Comparison of ENCODE assay signal across 24 mouse cellular contexts in genomic region chr5:135352995-135353394, GRCm38 (mm10). TPM values are rescaled to one million over a fixed set of nuclear protein-coding genes. Genes with fewer than 3 reads are reported as not detected.
A peak's percentile ranks its signal among the peaks of the same experiment; 100 is the strongest.
DNase-seq lines count a peak whose midpoint lies in the region; ATAC-seq and TF ChIP-seq lines count a peak whose summit lies in the region.
"Had no signal": no experiment of that assay in that cellular context is flagged by ENCODE, and none has a peak within 500 bp of the region (broad histone marks: within the 10 kb centered on the region; RNA-seq: fewer than 3 reads in every experiment).

Gene Trim50, plus strand, starts transcription at chr5:135353295.

- H3K9me3 ChIP-seq in forebrain, embryonic 10.5 days: peaks cover 10% of the 10 kb centered on the region
- H3K9me3 ChIP-seq in forebrain, embryonic 16.5 days (ENCODE audit: control insufficient read depth, low read length): peaks cover 6% of the 10 kb centered on the region; the same call in 1 of the 2 replicates
- H3K9me3 ChIP-seq in kidney, embryonic 16.5 days (ENCODE audit: low read length): 0 out of 2 replicates have a peak, but pooled peaks cover 10% of the 10 kb centered on the region
- no peaks in the 10 kb centered on the region for H3K9me3 ChIP-seq in ES-E14 (ENCODE audit: control insufficient read depth, insufficient read depth, low read depth, low read length)
- peaks cover 16% of the 10 kb centered on the region; the same call in 1 of the 2 replicates for H3K9me3 ChIP-seq in limb, embryonic 12.5 days
- H3K9me3 ChIP-seq: intestine, embryonic 15.5 days had no signal

- in situ Hi-C loops in ES-E14 (cut with MboI; ENCODE audit: low sequenced_read_pairs in 2 of 2, unreplicated experiment in 2 of 2): no loop called here

- H3K4me3 ChIP-seq in forebrain, embryonic 10.5 days: peak within 1 kb of the TSS; percentile 3; the same call in 1 of the 2 replicates
- no peak within 1 kb of the TSS for H3K4me3 ChIP-seq in forebrain, embryonic 16.5 days (replicated peaks; ENCODE audit: low read length)
- H3K4me3 ChIP-seq in kidney, embryonic 16.5 days (ENCODE audit: low read length): no peak within 1 kb of the TSS
- peak within 1 kb of the TSS; percentile 35 to 51 for H3K4me3 ChIP-seq in ES-E14 (ENCODE audit: insufficient read depth in 1 of 2, low read depth in 1 of 2, low read length in 2 of 2, poor library complexity in 1 of 2, severe bottlenecking in 1 of 2)
- H3K4me3 ChIP-seq in limb, embryonic 12.5 days (replicated peaks): no peak within 1 kb of the TSS
- H3K4me3 ChIP-seq: embryonic facial prominence, embryonic 13.5 days; hindbrain, embryonic 13.5 days; intestine, embryonic 15.5 days had no signal

- no peak for ATAC-seq in forebrain, embryonic 16.5 days
- no peak for ATAC-seq in kidney, embryonic 16.5 days (ENCODE audit: low FRiP score, low TSS enrichment)
- no peak for ATAC-seq in limb, embryonic 12.5 days (ENCODE audit: insufficient number of reproducible peaks, insufficient read depth, low FRiP score, low TSS enrichment, low read depth)
- ATAC-seq: CD4-positive, CD25-positive, alpha-beta regulatory T cell, adult 4 months; forebrain, embryonic 14.5 days; intestine, embryonic 15.5 days had no signal

- no peak within 1 kb of the TSS for H3K4me2 ChIP-seq in forebrain, embryonic 16.5 days (ENCODE audit: low read length)
- H3K4me2 ChIP-seq in kidney, embryonic 16.5 days (replicated peaks; ENCODE audit: low read depth, low read length): peak within 1 kb of the TSS; percentile 22; the same call in 1 of the 2 replicates
- H3K4me2 ChIP-seq in limb, embryonic 12.5 days: peak within 1 kb of the TSS; percentile 28
- H3K4me2 ChIP-seq: embryonic facial prominence, embryonic 13.5 days; hindbrain, embryonic 13.5 days; intestine, embryonic 15.5 days had no signal

- no peaks in the 10 kb centered on the region; the same call in 1 of the 2 replicates for H3K36me3 ChIP-seq in forebrain, embryonic 10.5 days (replicated peaks)
- no peaks in the 10 kb centered on the region for H3K36me3 ChIP-seq in forebrain, embryonic 16.5 days (ENCODE audit: control insufficient read depth, insufficient read depth)
- H3K36me3 ChIP-seq in kidney, embryonic 16.5 days (ENCODE audit: insufficient read depth, low read length): no peaks in the 10 kb centered on the region
- H3K36me3 ChIP-seq in ES-E14 (ENCODE audit: control insufficient read depth, insufficient read depth, low read length, poor library complexity, severe bottlenecking): no peaks in the 10 kb centered on the region
- no peaks in the 10 kb centered on the region for H3K36me3 ChIP-seq in limb, embryonic 12.5 days
- H3K36me3 ChIP-seq: embryonic facial prominence, embryonic 13.5 days; hindbrain, embryonic 13.5 days; intestine, embryonic 15.5 days had no signal

- no peak within 1 kb of the TSS for H3K9ac ChIP-seq in forebrain, embryonic 16.5 days (replicated peaks; ENCODE audit: low read depth, low read length)
- no peak within 1 kb of the TSS for H3K9ac ChIP-seq in kidney, embryonic 16.5 days (replicated peaks; ENCODE audit: low read length)
- 0 out of 2 replicates have a peak within 1 kb of the TSS, but pooled peaks have one; percentile 24 for H3K9ac ChIP-seq in ES-E14 (ENCODE audit: insufficient read depth, low read depth, low read length, poor library complexity, severe bottlenecking)
- no peak within 1 kb of the TSS for H3K9ac ChIP-seq in limb, embryonic 12.5 days (replicated peaks)
- H3K9ac ChIP-seq: embryonic facial prominence, embryonic 13.5 days; hindbrain, embryonic 13.5 days; intestine, embryonic 15.5 days had no signal

- H3K27me3 ChIP-seq in forebrain, embryonic 10.5 days (ENCODE audit: poor library complexity, severe bottlenecking): peaks cover 30% of the 10 kb centered on the region
- H3K27me3 ChIP-seq in forebrain, embryonic 16.5 days (replicated peaks; ENCODE audit: control insufficient read depth, insufficient read depth, low read length): 0 out of 2 replicates have a peak, but pooled peaks cover 2% of the 10 kb centered on the region
- peaks cover 9% of the 10 kb centered on the region for H3K27me3 ChIP-seq in kidney, embryonic 16.5 days (ENCODE audit: insufficient read depth, low read length)
- H3K27me3 ChIP-seq in limb, embryonic 12.5 days: peaks cover 37% of the 10 kb centered on the region

- H3K27ac ChIP-seq in forebrain, embryonic 10.5 days: no peak within 1 kb of the TSS
- H3K27ac ChIP-seq in forebrain, embryonic 16.5 days (ENCODE audit: low read length): no peak within 1 kb of the TSS
- no peak within 1 kb of the TSS for H3K27ac ChIP-seq in kidney, embryonic 16.5 days (ENCODE audit: low read length)
- H3K27ac ChIP-seq in ES-E14 (ENCODE audit: insufficient read depth, low read depth, low read length, poor library complexity, severe bottlenecking): no peak within 1 kb of the TSS
- H3K27ac ChIP-seq in limb, embryonic 12.5 days: no peak within 1 kb of the TSS
- H3K27ac ChIP-seq: embryonic facial prominence, embryonic 13.5 days; hindbrain, embryonic 13.5 days; intestine, embryonic 15.5 days had no signal

- WGBS in forebrain, embryonic 10.5 days: 67% methylated on average over 9 of the region's 9 CpGs
- 66% methylated on average over 9 of the region's 9 CpGs for WGBS in forebrain, embryonic 16.5 days
- WGBS in kidney, embryonic 16.5 days: 58% methylated on average over 9 of the region's 9 CpGs
- WGBS in limb, embryonic 12.5 days: 52% methylated on average over 9 of the region's 9 CpGs

- no peaks in the 10 kb centered on the region for H3K4me1 ChIP-seq in forebrain, embryonic 10.5 days
- no peaks in the 10 kb centered on the region for H3K4me1 ChIP-seq in forebrain, embryonic 16.5 days (replicated peaks; ENCODE audit: control insufficient read depth, insufficient read depth, low read length)
- no peaks in the 10 kb centered on the region for H3K4me1 ChIP-seq in kidney, embryonic 16.5 days (ENCODE audit: insufficient read depth, low read length)
- H3K4me1 ChIP-seq in ES-E14 (ENCODE audit: control insufficient read depth in 2 of 2, insufficient read depth in 2 of 2, low read length in 2 of 2, poor library complexity in 1 of 2): no peaks in the 10 kb centered on the region
- no peaks in the 10 kb centered on the region for H3K4me1 ChIP-seq in limb, embryonic 12.5 days (replicated peaks)
- H3K4me1 ChIP-seq: embryonic facial prominence, embryonic 13.5 days; hindbrain, embryonic 13.5 days; intestine, embryonic 15.5 days had no signal

- no peak for DNase-seq in forebrain, embryonic 10.5 days (ENCODE audit: extremely low spot score, low spot score)
- DNase-seq in kidney, postnatal 10 days: no peak
- DNase-seq in ES-E14 (ENCODE audit: low read depth, low spot score): no peak
- DNase-seq in embryo, embryonic 11 days: no peak
- no peak for DNase-seq in yolk sac, embryonic 10.5 days (ENCODE audit: low spot score)
- DNase-seq: adrenal gland, adult 2 months; adrenal gland, postnatal 36 days; B cell, adult 2 months; cerebellum, adult 2 months; gastrocnemius, postnatal 14 days; heart, postnatal 10 days; heart, postnatal 4 days had no signal

TF ChIP-seq in ES-E14, 5 proteins besides CTCF, POLR2A, EP300 and RAD21:
- no peak for TF ChIP-seq ZNF384 (IDR thresholded peaks at IDR 0.05; ENCODE audit: low read depth, low read length)
- TF ChIP-seq HCFC1 (IDR thresholded peaks at IDR 0.05; ENCODE audit: borderline replicate concordance, insufficient read depth, low read length): no peak
- no peak for TF ChIP-seq CHD2 (IDR thresholded peaks at IDR 0.05; ENCODE audit: low read depth, low read length)
- TF ChIP-seq MAFK (IDR thresholded peaks at IDR 0.05; ENCODE audit: insufficient read depth, low read depth, low read length): no peak
- TF ChIP-seq ZC3H11A (IDR thresholded peaks at IDR 0.05; ENCODE audit: borderline replicate concordance, low read depth, low read length): no peak

RNA-seq across cellular contexts. Expression of gene Trim50, which starts in this region (rescaled TPM):
- polyA plus RNA-seq in forebrain, embryonic 10.5 days (2016; fragmentation: Nextera tagmentation; extraction: Ambion mirVana): not detected in 2 replicates
- not detected in 2 replicates for polyA plus RNA-seq in forebrain, embryonic 16.5 days (2015; fragmentation: Nextera tagmentation; extraction: Ambion mirVana)
- not detected in 2 replicates for polyA plus RNA-seq in kidney, embryonic 16.5 days (2015; fragmentation: Nextera tagmentation; extraction: Ambion mirVana)
- total RNA-seq in ES-E14 (2012; rRNA removed): 0.11 TPM in 1 of 2 replicates, not detected in the other
- polyA plus RNA-seq in limb, embryonic 12.5 days (2016; fragmentation: Nextera tagmentation; extraction: Ambion mirVana): not detected in 2 replicates
- total RNA-seq: adrenal gland, adult 2 months; adrenal gland, postnatal 36 days; gastrocnemius, adult 18-20 months; gastrocnemius, postnatal 14 days; granulocyte monocyte progenitor cell, adult 5-6 weeks; heart, postnatal 4 days had no signal
- polyA plus RNA-seq: adrenal gland, adult 2 months; CD4-positive, CD25-positive, alpha-beta regulatory T cell, adult 4 months; forebrain, embryonic 14.5 days; frontal cortex, adult 2 months; heart, embryonic 14.5 days; hindbrain, embryonic 13.5 days had no signal

Comparison
In these comparisons a context has a peak if more than half of its experiments do, and no peak if none do; other contexts are left out.
1. H3K4me3 ChIP-seq: peak in forebrain, embryonic 10.5 days (single experiment) and ES-E14 (2 of 2); none in forebrain, embryonic 16.5 days (single experiment), kidney, embryonic 16.5 days (single experiment) and limb, embryonic 12.5 days (single experiment).